ENCODE assay signal across 8 mouse cellular contexts in the genomic region with DNA sequence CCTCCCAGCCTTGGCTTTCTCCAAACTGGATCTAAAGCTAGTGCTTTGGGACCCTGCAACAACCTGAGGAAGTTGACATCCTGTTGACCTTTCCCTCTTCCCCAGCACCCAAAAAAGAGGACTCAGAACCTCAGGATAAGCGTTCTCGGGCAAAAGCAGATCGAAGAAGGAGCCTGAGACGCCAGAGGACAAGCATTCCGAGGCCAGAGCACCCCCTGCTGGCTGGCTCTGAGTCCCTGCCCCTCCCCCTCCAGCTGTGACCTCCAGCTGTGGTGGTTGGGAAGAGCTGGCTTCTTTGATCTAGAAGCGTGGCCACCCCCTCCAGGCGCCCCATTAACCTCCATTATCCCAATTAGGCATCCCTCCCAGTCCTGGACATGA. TPM values are rescaled to one million over a fixed set of nuclear protein-coding genes. Genes with fewer than 3 reads are reported as not detected.
DNase-seq lines count a peak whose midpoint lies in the region; ATAC-seq and TF ChIP-seq lines count a peak whose summit lies in the region.

No protein-coding gene starts in this region.

- H3K79me2 ChIP-seq in heart, adult 2 months (replicated peaks; ENCODE audit: control insufficient read depth, insufficient read depth, low read length) = no peaks in the 10 kb centered on the region

- peaks cover 29% of the 10 kb centered on the region for H3K4me1 ChIP-seq in embryonic facial prominence, embryonic 13.5 days
- H3K4me1 ChIP-seq in heart, adult 2 months (ENCODE audit: control insufficient read depth, insufficient read depth, low read length) = peaks cover 4% of the 10 kb centered on the region
- peaks cover 26% of the 10 kb centered on the region for H3K4me1 ChIP-seq in limb, embryonic 15.5 days
- no peaks in the 10 kb centered on the region for H3K4me1 ChIP-seq in midbrain, postnatal 0 days (ENCODE audit: insufficient read depth, low read length)

- ATAC-seq in embryonic facial prominence, embryonic 13.5 days (ENCODE audit: insufficient number of reproducible peaks, insufficient read depth, low FRiP score, low TSS enrichment, low read depth) = peak; percentile 52
- ATAC-seq in limb, embryonic 15.5 days (ENCODE audit: insufficient number of reproducible peaks, low FRiP score, low TSS enrichment, low read depth) = peak; percentile 64
- peak; percentile 74; the same call in 1 of the 2 replicates for ATAC-seq in midbrain, postnatal 0 days (ENCODE audit: low FRiP score)

- H3K9ac ChIP-seq in embryonic facial prominence, embryonic 13.5 days = peak overlapping the region; percentile 79
- peak overlapping the region; percentile 93 for H3K9ac ChIP-seq in heart, adult 2 months (ENCODE audit: low read depth, low read length)
- peak overlapping the region; percentile 55 for H3K9ac ChIP-seq in limb, embryonic 15.5 days
- H3K9ac ChIP-seq in midbrain, postnatal 0 days (replicated peaks; ENCODE audit: low read length, poor library complexity, severe bottlenecking) = peak overlapping the region; percentile 66

- H3K27me3 ChIP-seq in embryonic facial prominence, embryonic 13.5 days = no peaks in the 10 kb centered on the region
- no peaks in the 10 kb centered on the region for H3K27me3 ChIP-seq in heart, adult 2 months (ENCODE audit: control insufficient read depth, insufficient read depth, low read length)
- H3K27me3 ChIP-seq in limb, embryonic 15.5 days = no peaks in the 10 kb centered on the region
- no peaks in the 10 kb centered on the region for H3K27me3 ChIP-seq in midbrain, postnatal 0 days (ENCODE audit: insufficient read depth, low read length)

- H3K4me3 ChIP-seq in embryonic facial prominence, embryonic 13.5 days = peak overlapping the region; percentile 58
- peak overlapping the region; percentile 74 for H3K4me3 ChIP-seq in heart, adult 2 months
- H3K4me3 ChIP-seq in limb, embryonic 15.5 days = peak overlapping the region; percentile 62
- H3K4me3 ChIP-seq in midbrain, postnatal 0 days (ENCODE audit: low read depth, low read length) = peak overlapping the region; percentile 63

- peak; percentile 75; the same call in 1 of the 2 replicates for TF ChIP-seq EP300 in heart, adult 2 months (IDR thresholded peaks at IDR 0.05; ENCODE audit: insufficient read depth, low read depth, low read length)

- WGBS in embryonic facial prominence, embryonic 13.5 days = 0% methylated on average over 7 of the region's 7 CpGs
- WGBS in heart, adult 2 months = 0% methylated on average over 7 of the region's 7 CpGs
- 0% methylated on average over 7 of the region's 7 CpGs for WGBS in limb, embryonic 15.5 days
- under 1% methylated on average over 7 of the region's 7 CpGs for WGBS in midbrain, postnatal 0 days

- TF ChIP-seq CTCF in heart, adult 2 months (IDR thresholded peaks at IDR 0.05) = peak; percentile 90
- TF ChIP-seq CTCF in midbrain, postnatal 0 days (IDR thresholded peaks at IDR 0.05) = peak; percentile 87

- DNase-seq in cerebellum, adult 11-12 months = peak; percentile 42
- no peak for DNase-seq in cerebellum, adult 11 months
- DNase-seq in heart, adult 2 months = peak; percentile 87 to 91
- peak; percentile 86 to 94 for DNase-seq in kidney, adult 8-10 months
- DNase-seq in midbrain, postnatal 0 days (ENCODE audit: low spot score) = peak; percentile 86
- peak; percentile 77 to 90 for DNase-seq in spleen, postnatal 10 days (ENCODE audit: low spot score in 2 of 2)

- H3K4me2 ChIP-seq in embryonic facial prominence, embryonic 13.5 days = peak overlapping the region; percentile 88
- H3K4me2 ChIP-seq in limb, embryonic 15.5 days = peak overlapping the region; percentile 90
- H3K4me2 ChIP-seq in midbrain, postnatal 0 days (ENCODE audit: low read depth, low read length, poor library complexity, severe bottlenecking) = peak overlapping the region; percentile 100

- intact Hi-C loops in heart, adult 2 months (cut with DNase I) = loop anchor here (1.0 to 5.0 kb wide), 3 partner anchors 26 to 92 kb away; no protein-coding TSS in a partner anchor

- H3K36me3 ChIP-seq in embryonic facial prominence, embryonic 13.5 days = no peaks in the 10 kb centered on the region
- no peaks in the 10 kb centered on the region for H3K36me3 ChIP-seq in heart, adult 2 months (ENCODE audit: control insufficient read depth, insufficient read depth, low read length)
- H3K36me3 ChIP-seq in limb, embryonic 15.5 days = no peaks in the 10 kb centered on the region
- H3K36me3 ChIP-seq in midbrain, postnatal 0 days (ENCODE audit: insufficient read depth, low read length) = no peaks in the 10 kb centered on the region

- no peaks in the 10 kb centered on the region for H3K9me3 ChIP-seq in embryonic facial prominence, embryonic 13.5 days
- no peaks in the 10 kb centered on the region for H3K9me3 ChIP-seq in limb, embryonic 15.5 days
- no peaks in the 10 kb centered on the region for H3K9me3 ChIP-seq in midbrain, postnatal 0 days (ENCODE audit: low read length)

- H3K27ac ChIP-seq in embryonic facial prominence, embryonic 13.5 days = peak overlapping the region; percentile 92
- H3K27ac ChIP-seq in heart, adult 2 months = peak overlapping the region; percentile 87
- H3K27ac ChIP-seq in limb, embryonic 15.5 days = peak overlapping the region; percentile 90
- peak overlapping the region; percentile 43; the same call in 1 of the 2 replicates for H3K27ac ChIP-seq in midbrain, postnatal 0 days (ENCODE audit: low read depth, low read length)

- no peak for TF ChIP-seq POLR2A in heart, adult 2 months (IDR thresholded peaks at IDR 0.05; ENCODE audit: insufficient read depth, low read depth, low read length)

RNA-seq across cellular contexts. Expression of a gene that starts 10.2 kb away (rescaled TPM):
- 24.1 and 32.7 TPM in 2 replicates for polyA plus RNA-seq in embryonic facial prominence, embryonic 13.5 days (2015; fragmentation: Nextera tagmentation; extraction: Ambion mirVana)
- total RNA-seq in heart, adult 2 months (2021) = not detected
- polyA plus RNA-seq in heart, adult 2 months (2012; rRNA removed) = 0.06 TPM in 1 of 2 replicates, not detected in the other
- polyA plus RNA-seq in limb, embryonic 15.5 days (2015; fragmentation: Nextera tagmentation; extraction: Ambion mirVana) = 12.6 and 18.1 TPM in 2 replicates
- 0.47 and 0.60 TPM in 2 replicates for total RNA-seq in midbrain, postnatal 0 days (2014; rRNA removed)
- polyA plus RNA-seq in midbrain, postnatal 0 days (2015; fragmentation: Nextera tagmentation; extraction: Ambion mirVana) = 0.10 and 0.31 TPM in 2 replicates

RNA-seq across cellular contexts. Expression of a gene that starts 26.6 kb away (rescaled TPM):
- polyA plus RNA-seq in embryonic facial prominence, embryonic 13.5 days (2015; fragmentation: Nextera tagmentation; extraction: Ambion mirVana) = 72.9 and 80.6 TPM in 2 replicates
- total RNA-seq in heart, adult 2 months (2021) = 10 to 100 TPM; 10.8 to 13.2 TPM
- 22.1 and 26.2 TPM in 2 replicates for polyA plus RNA-seq in heart, adult 2 months (2012; rRNA removed)
- polyA plus RNA-seq in limb, embryonic 15.5 days (2015; fragmentation: Nextera tagmentation; extraction: Ambion mirVana) = 61.3 and 62.0 TPM in 2 replicates
- 21.8 and 31.1 TPM in 2 replicates for total RNA-seq in midbrain, postnatal 0 days (2014; rRNA removed)
- 30.1 and 32.8 TPM in 2 replicates for polyA plus RNA-seq in midbrain, postnatal 0 days (2015; fragmentation: Nextera tagmentation; extraction: Ambion mirVana)

RNA-seq across cellular contexts. Expression of a gene that starts 28.8 kb away (rescaled TPM):
- 12.3 and 14.1 TPM in 2 replicates for polyA plus RNA-seq in embryonic facial prominence, embryonic 13.5 days (2015; fragmentation: Nextera tagmentation; extraction: Ambion mirVana)
- total RNA-seq in heart, adult 2 months (2021) = 10 to 100 TPM; 36.5 to 41.5 TPM
- 9.6 and 17.3 TPM in 2 replicates for polyA plus RNA-seq in heart, adult 2 months (2012; rRNA removed)
- 9.3 and 11.1 TPM in 2 replicates for polyA plus RNA-seq in limb, embryonic 15.5 days (2015; fragmentation: Nextera tagmentation; extraction: Ambion mirVana)
- total RNA-seq in midbrain, postnatal 0 days (2014; rRNA removed) = 20.9 and 25.6 TPM in 2 replicates
- polyA plus RNA-seq in midbrain, postnatal 0 days (2015; fragmentation: Nextera tagmentation; extraction: Ambion mirVana) = 2.2 and 2.8 TPM in 2 replicates

RNA-seq across cellular contexts. Expression of a gene that starts 45.6 kb away (rescaled TPM):
- polyA plus RNA-seq in embryonic facial prominence, embryonic 13.5 days (2015; fragmentation: Nextera tagmentation; extraction: Ambion mirVana) = 109 TPM in 2 replicates
- 10 to 100 TPM; 19.0 to 24.1 TPM for total RNA-seq in heart, adult 2 months (2021)
- 27.8 and 36.7 TPM in 2 replicates for polyA plus RNA-seq in heart, adult 2 months (2012; rRNA removed)
- 81.8 and 86.3 TPM in 2 replicates for polyA plus RNA-seq in limb, embryonic 15.5 days (2015; fragmentation: Nextera tagmentation; extraction: Ambion mirVana)
- 63.1 and 69.1 TPM in 2 replicates for total RNA-seq in midbrain, postnatal 0 days (2014; rRNA removed)
- polyA plus RNA-seq in midbrain, postnatal 0 days (2015; fragmentation: Nextera tagmentation; extraction: Ambion mirVana) = 83.2 and 87.1 TPM in 2 replicates

RNA-seq across cellular contexts. Expression of a gene that starts 51.2 kb away (rescaled TPM):
- 458 and 502 TPM in 2 replicates for polyA plus RNA-seq in embryonic facial prominence, embryonic 13.5 days (2015; fragmentation: Nextera tagmentation; extraction: Ambion mirVana)
- total RNA-seq in heart, adult 2 months (2021) = 100 to 1,000 TPM; 287 to 351 TPM
- 82.0 and 160 TPM in 2 replicates for polyA plus RNA-seq in heart, adult 2 months (2012; rRNA removed)
- 314 and 380 TPM in 2 replicates for polyA plus RNA-seq in limb, embryonic 15.5 days (2015; fragmentation: Nextera tagmentation; extraction: Ambion mirVana)
- 145 and 153 TPM in 2 replicates for total RNA-seq in midbrain, postnatal 0 days (2014; rRNA removed)
- polyA plus RNA-seq in midbrain, postnatal 0 days (2015; fragmentation: Nextera tagmentation; extraction: Ambion mirVana) = 525 and 567 TPM in 2 replicates

Comparison
In these comparisons a context has a peak if more than half of its experiments do, and no peak if none do; other contexts are left out.
1. RNA of a gene that starts 10.2 kb away (polyA plus RNA-seq): 24.1 to 32.7 TPM in embryonic facial prominence, embryonic 13.5 days and 12.6 to 18.1 TPM in limb, embryonic 15.5 days; 0.10 to 0.31 TPM in midbrain, postnatal 0 days and 0.06 TPM in heart, adult 2 months; every median in the first group is over 10 times any median in the second.
2. Peak in every context shown above with its lines, with median percentiles within 50 percentile points of each other: ATAC-seq, H3K27ac ChIP-seq, H3K4me2 ChIP-seq, H3K4me3 ChIP-seq and H3K9ac ChIP-seq.